Mouse (Mus musculus) embryonic facial prominence, embryonic 14.5 days (tissue): ENCODE data around the gene Gpr156. TPM values are rescaled to one million over a fixed set of nuclear protein-coding genes. Genes with fewer than 3 reads are reported as not detected.

Experiments used
- ATAC-seq: fragments of 200-750 bp; cut with Nextera tagmentation; 2 replicates; pipeline ENCODE4 v1.8.0; 2017; ENCODE audit warnings: low read depth, moderate number of reproducible peaks, moderate TSS enrichment
- DNase-seq: peaks from one replicate; pipeline ENCODE4 v3.0.0-alpha.2; 2015; ENCODE audit warnings: low spot score
- H3K27ac ChIP-seq: fragments of 300-500 bp; sonication (generic); replicated peaks from 2 replicates; pipeline ENCODE4 v1.5.1; 2014; ENCODE audit warnings: low read depth, mild to moderate bottlenecking, low read length, moderate library complexity
- H3K27me3 ChIP-seq: fragments of 300-500 bp; sonication (generic); replicated peaks from 2 replicates; pipeline ENCODE4 v1.6.1; 2014; ENCODE audit warnings: low read length; ENCODE audit not compliant: control insufficient read depth, insufficient read depth
- H3K36me3 ChIP-seq: fragments of 300-500 bp; sonication (generic); 2 replicates; pipeline ENCODE4 v1.6.1; 2014; ENCODE audit warnings: low read length, mixed read lengths; ENCODE audit not compliant: control insufficient read depth, insufficient read depth
- H3K4me1 ChIP-seq: fragments of 300-500 bp; sonication (generic); 2 replicates; pipeline ENCODE4 v1.6.1; 2014; ENCODE audit warnings: antibody characterized with exemption, low read length; ENCODE audit not compliant: control insufficient read depth, insufficient read depth
- H3K4me2 ChIP-seq: fragments of 300-500 bp; sonication (generic); 2 replicates; pipeline ENCODE4 v1.6.1; 2014; ENCODE audit warnings: low read depth, mild to moderate bottlenecking, low read length, moderate library complexity, mixed read lengths
- H3K4me3 ChIP-seq: fragments of 300-500 bp; sonication (generic); 2 replicates; pipeline ENCODE4 v1.5.1; 2014; ENCODE audit warnings: low read depth, mild to moderate bottlenecking, low read length
- H3K9ac ChIP-seq: fragments of 300-500 bp; sonication (generic); 2 replicates; pipeline ENCODE4 v1.6.1; 2014; ENCODE audit warnings: low read depth, mild to moderate bottlenecking, low read length, moderate library complexity, mixed read lengths
- H3K9me3 ChIP-seq: fragments of 300-500 bp; sonication (generic); 2 replicates; pipeline ENCODE4 v1.6.1; 2016; ENCODE audit warnings: low read length; ENCODE audit not compliant: control insufficient read depth
- WGBS: fragments of 180-500 bp; shearing (Covaris S2); extraction: QIAGEN DNeasy Blood & Tissue Kit; methylation state at CpG from one replicate; pipeline ENCODE4 v1.1.7; 2014; 5-methylcytosine and 5-hydroxymethylcytosine counted together
- polyA plus RNA-seq: library from polyadenylated mRNA; unstranded; fragments of >200 nt; fragmentation: Nextera tagmentation; extraction: Ambion mirVana; gene quantifications from 2 replicates; pipeline ENCODE4 v1.2.1, GENCODE M21; 2014

The Gpr156 gene
- polyA plus RNA-seq, 1 experiment from 2014 or later: 0.77 TPM

GRCm38 (mm10) chr16:37878951-37879505 lies 37.3 kb upstream of the Gpr156 start:
- peaks cover 61% of the 10 kb centered on the region for H3K36me3 ChIP-seq
- no peak overlapping the region for H3K9ac ChIP-seq
- no peak overlapping the region for H3K4me2 ChIP-seq
- WGBS: 89% methylated on average over 7 of the region's 7 CpGs
- ATAC-seq (no peak), DNase-seq (no peak)
- H3K4me1 ChIP-seq: no peaks in the 10 kb centered on the region
- H3K27ac ChIP-seq: no peak overlapping the region
- no peak overlapping the region for H3K4me3 ChIP-seq
- no peaks in the 10 kb centered on the region for H3K27me3 ChIP-seq
- no peaks in the 10 kb centered on the region for H3K9me3 ChIP-seq

DNA sequence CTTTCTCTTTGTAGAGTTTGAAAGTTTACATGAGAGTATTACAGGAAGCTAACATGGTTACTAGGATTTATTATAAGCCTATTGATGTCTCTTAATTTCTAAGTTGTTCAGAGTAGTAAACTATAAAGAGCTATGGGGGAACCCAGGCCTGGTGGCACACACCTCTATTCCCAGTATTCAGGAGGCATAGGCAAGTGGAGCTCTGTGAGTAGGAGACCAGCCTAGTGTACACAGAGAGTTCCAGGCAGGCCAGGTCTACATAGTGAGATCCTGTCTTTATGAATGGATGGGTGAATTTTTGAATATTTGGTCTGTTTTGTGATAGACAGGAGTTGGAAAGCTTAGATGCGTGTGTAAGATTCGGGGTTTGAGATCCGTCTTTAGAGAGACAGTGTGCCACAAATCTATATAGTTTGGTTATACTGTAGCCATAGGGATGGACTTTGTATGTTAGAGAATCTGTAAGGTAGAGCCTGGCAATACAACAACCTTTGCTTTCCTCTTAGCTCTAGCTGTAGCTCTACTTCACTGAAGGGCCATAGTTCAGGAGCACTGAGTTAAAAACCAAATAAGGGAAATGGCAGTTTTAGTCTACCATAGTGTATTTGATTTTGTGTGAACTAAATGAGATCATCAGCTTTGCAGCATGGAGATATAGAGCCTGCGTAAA lies 36.4 kb upstream of the Gpr156 start:
- DNase-seq (no peak), ATAC-seq (no peak)
- H3K27me3 ChIP-seq: no peaks in the 10 kb centered on the region
- peaks cover 64% of the 10 kb centered on the region for H3K36me3 ChIP-seq
- no peak overlapping the region for H3K4me3 ChIP-seq
- H3K9me3 ChIP-seq: no peaks in the 10 kb centered on the region
- no peak overlapping the region for H3K9ac ChIP-seq
- H3K27ac ChIP-seq: no peak overlapping the region
- H3K4me1 ChIP-seq: no peaks in the 10 kb centered on the region
- WGBS: 95% methylated on average over 4 of the region's 4 CpGs
- H3K4me2 ChIP-seq: no peak overlapping the region

- Histone ChIP-seq H3K9ac (no peak overlapping the region), H3K4me3 (no peak overlapping the region), H3K27ac (no peak overlapping the region), H3K9me3 (no peaks in the 10 kb centered on the region), H3K4me1 (no peaks in the 10 kb centered on the region), H3K4me2 (no peak overlapping the region), H3K36me3 (peaks cover 64% of the 10 kb centered on the region), H3K27me3 (no peaks in the 10 kb centered on the region)
- DNase-seq: no peak
- ATAC-seq: no peak
- WGBS: 81% methylated on average over 2 of the region's 2 CpGs
Measured at GRCm38 (mm10) chr16:37881168-37881567, 35.1 kb upstream of the Gpr156 start.

DNA sequence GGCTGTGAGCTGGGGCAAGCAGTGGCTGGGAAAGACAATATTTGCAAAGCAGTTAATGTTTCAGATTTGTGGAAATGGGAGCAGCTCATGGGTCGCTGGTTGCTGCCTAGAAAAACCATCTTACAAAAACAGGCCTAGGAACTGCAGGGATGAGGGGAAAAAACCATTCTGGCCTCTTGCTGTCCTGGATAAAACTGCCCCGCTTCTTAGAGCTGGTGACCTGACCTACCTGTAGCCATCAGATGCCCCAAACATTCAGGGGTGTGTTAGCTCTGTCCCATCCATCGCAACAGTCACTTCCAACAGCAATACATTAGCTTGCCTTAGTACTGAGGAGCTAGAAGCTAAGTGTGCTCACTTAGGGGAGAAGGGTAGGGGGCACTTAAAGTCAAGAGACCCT lies 27.3 kb upstream of the Gpr156 start:
- Histone ChIP-seq H3K9ac (no peak overlapping the region), H3K9me3 (no peaks in the 10 kb centered on the region), H3K36me3 (peaks cover 4% of the 10 kb centered on the region), H3K27me3 (no peaks in the 10 kb centered on the region), H3K4me3 (no peak overlapping the region), H3K4me1 (peaks cover 10% of the 10 kb centered on the region; the same call in 1 of the 2 replicates), H3K27ac (no peak overlapping the region), H3K4me2 (no peak overlapping the region)
- ATAC-seq (no peak), DNase-seq (no peak)
- 86% methylated on average over 3 of the region's 3 CpGs for WGBS

- ATAC-seq (no peak), DNase-seq (peak; percentile 55)
- H3K4me1 ChIP-seq: peaks cover 10% of the 10 kb centered on the region; the same call in 1 of the 2 replicates
- H3K27me3 ChIP-seq: no peaks in the 10 kb centered on the region
- no peak overlapping the region for H3K27ac ChIP-seq
- no peaks in the 10 kb centered on the region for H3K36me3 ChIP-seq
- H3K9me3 ChIP-seq: no peaks in the 10 kb centered on the region
- WGBS: 42% methylated on average over 2 of the region's 2 CpGs
- H3K4me3 ChIP-seq: no peak overlapping the region
- H3K4me2 ChIP-seq: no peak overlapping the region
- no peak overlapping the region for H3K9ac ChIP-seq
Measured at GRCm38 (mm10) chr16:37892667-37893066, 23.6 kb upstream of the Gpr156 start.

DNA sequence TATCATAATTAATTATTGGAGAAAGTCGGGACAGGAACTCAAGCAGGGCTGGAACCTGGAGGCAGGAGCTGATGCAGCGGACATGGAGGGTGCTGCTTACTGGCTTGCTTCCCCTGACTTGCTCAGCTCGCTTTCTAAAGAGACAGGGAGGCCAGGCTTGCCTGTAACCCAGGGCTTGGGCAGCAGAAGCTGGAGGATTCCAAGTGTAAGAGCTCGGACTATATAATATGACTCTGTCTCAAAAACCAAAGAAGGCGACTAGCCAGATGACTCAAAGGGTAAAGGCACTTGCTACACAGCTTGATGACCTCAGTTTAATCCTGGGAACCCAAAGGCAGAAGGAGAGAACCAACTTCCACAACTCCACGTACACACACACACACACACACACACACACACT lies 22.9 kb upstream of the Gpr156 start:
- Histone ChIP-seq H3K9me3 (no peaks in the 10 kb centered on the region), H3K27ac (no peak overlapping the region), H3K27me3 (no peaks in the 10 kb centered on the region), H3K4me3 (no peak overlapping the region), H3K9ac (no peak overlapping the region), H3K4me2 (no peak overlapping the region), H3K4me1 (peaks cover 12% of the 10 kb centered on the region; the same call in 1 of the 2 replicates), H3K36me3 (no peaks in the 10 kb centered on the region)
- 54% methylated on average over 6 of the region's 6 CpGs for WGBS
- ATAC-seq (no peak), DNase-seq (no peak)

DNA sequence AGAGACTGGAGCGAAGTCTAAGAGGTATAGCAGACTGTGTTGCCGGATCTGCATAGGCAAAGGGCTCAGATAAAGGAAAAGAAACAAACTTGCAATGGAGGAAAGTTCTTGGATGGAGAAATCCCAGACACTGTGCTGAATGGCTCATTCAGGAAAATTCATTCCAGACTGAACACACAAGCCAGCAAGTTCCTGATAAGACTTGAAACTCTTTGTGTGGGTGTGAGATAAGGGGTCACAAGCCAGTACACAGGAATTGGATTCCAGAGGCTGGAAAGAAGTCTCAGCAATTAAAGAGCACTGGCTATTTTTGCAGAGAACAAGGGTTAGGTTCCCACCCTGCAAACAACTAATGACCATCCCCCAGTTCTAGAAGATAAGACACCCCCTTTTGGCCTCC lies 22.4 kb upstream of the Gpr156 start:
- H3K36me3 ChIP-seq: no peaks in the 10 kb centered on the region
- no peak overlapping the region for H3K9ac ChIP-seq
- H3K27ac ChIP-seq: no peak overlapping the region
- no peak overlapping the region for H3K4me2 ChIP-seq
- WGBS: 73% methylated on average over 2 of the region's 2 CpGs
- DNase-seq: no peak
- H3K4me1 ChIP-seq: peaks cover 12% of the 10 kb centered on the region; the same call in 1 of the 2 replicates
- H3K27me3 ChIP-seq: no peaks in the 10 kb centered on the region
- no peaks in the 10 kb centered on the region for H3K9me3 ChIP-seq
- H3K4me3 ChIP-seq: no peak overlapping the region
- ATAC-seq: no peak

DNA sequence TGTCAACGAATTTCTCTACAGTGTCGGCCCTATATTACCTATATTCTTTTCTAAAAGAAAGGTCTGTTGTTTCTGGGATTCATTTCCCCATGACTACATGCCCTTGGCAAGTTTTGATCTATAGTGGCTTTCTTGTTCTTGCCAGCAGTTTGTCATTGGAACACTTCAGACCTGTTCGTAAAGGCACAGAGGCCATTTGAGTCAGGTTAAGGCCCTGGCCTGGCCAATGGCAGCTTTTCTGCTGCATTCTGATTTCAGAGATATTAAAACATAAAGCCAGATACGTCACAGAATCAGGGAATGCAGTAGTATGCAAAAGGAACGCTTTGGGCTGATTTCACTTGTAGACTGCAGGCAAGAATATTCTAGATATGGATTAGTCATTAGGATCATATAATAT lies 17.5 kb upstream of the Gpr156 start:
- no peak overlapping the region for H3K9ac ChIP-seq
- DNase-seq (no peak), ATAC-seq (no peak)
- no peak overlapping the region for H3K27ac ChIP-seq
- H3K4me3 ChIP-seq: no peak overlapping the region
- H3K36me3 ChIP-seq: no peaks in the 10 kb centered on the region
- H3K4me1 ChIP-seq: peaks cover 3% of the 10 kb centered on the region; the same call in 1 of the 2 replicates
- H3K9me3 ChIP-seq: no peaks in the 10 kb centered on the region
- WGBS: 68% methylated on average over 5 of the region's 5 CpGs
- no peak overlapping the region for H3K4me2 ChIP-seq
- H3K27me3 ChIP-seq: no peaks in the 10 kb centered on the region

DNA sequence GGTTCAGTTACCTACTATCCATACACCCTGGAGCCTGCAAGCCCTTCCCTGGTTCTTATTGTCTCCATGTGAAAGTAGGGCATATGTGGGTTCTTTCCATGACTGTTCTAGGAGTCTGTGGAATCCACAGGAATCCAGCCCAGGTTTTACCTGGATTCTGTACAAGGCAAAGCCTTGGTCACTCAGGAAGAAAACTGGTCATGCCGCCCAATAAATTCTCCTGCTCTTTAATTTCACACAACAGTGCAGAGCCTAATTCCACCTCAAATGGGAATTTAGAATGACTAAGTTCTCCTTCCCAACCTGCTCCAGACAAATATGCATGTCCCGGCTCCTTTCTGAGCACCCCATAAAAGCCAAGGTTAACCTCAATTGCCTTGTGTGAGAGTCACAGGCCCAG lies 16.9 kb upstream of the Gpr156 start:
- H3K4me3 ChIP-seq: no peak overlapping the region
- 38% methylated on average over 2 of the region's 2 CpGs for WGBS
- H3K9ac ChIP-seq: no peak overlapping the region
- no peaks in the 10 kb centered on the region for H3K36me3 ChIP-seq
- no peak for ATAC-seq
- H3K4me2 ChIP-seq: no peak overlapping the region
- H3K9me3 ChIP-seq: no peaks in the 10 kb centered on the region
- peaks cover 3% of the 10 kb centered on the region; the same call in 1 of the 2 replicates for H3K4me1 ChIP-seq
- no peak overlapping the region for H3K27ac ChIP-seq
- no peaks in the 10 kb centered on the region for H3K27me3 ChIP-seq
- no peak for DNase-seq
